Mouse (Mus musculus): Measurements from ENCODE around the gene Bpifb6.

- TF ChIP-seq ZC3H11A (IDR thresholded peaks at IDR 0.05; ENCODE audit: low read depth, low read length) (no peak), ELF1 (IDR thresholded peaks at IDR 0.05; ENCODE audit: low read depth, low read length) (no peak), EP300 (IDR thresholded peaks at IDR 0.05; ENCODE audit: low read depth in 1 of 2, low read length in 2 of 2) (no peak), POLR2A (IDR thresholded peaks at IDR 0.05; ENCODE audit: control insufficient read depth in 1 of 2, insufficient read depth in 1 of 2, low read depth in 1 of 2, low read length in 2 of 2, poor library complexity in 1 of 2) (no peak), GABPA (IDR thresholded peaks at IDR 0.05; ENCODE audit: low read depth, low read length) (no peak), CTCF (IDR thresholded peaks at IDR 0.05 in 2 of 3, conservative IDR thresholded peaks at IDR 0.05 in 1 of 3; ENCODE audit: control insufficient read depth in 1 of 3, insufficient read depth in 1 of 3, low read depth in 2 of 3, low read length in 3 of 3, poor library complexity in 1 of 3, severe bottlenecking in 1 of 3) (no peak), RCOR1 (IDR thresholded peaks at IDR 0.05; ENCODE audit: low read depth, low read length) (no peak), MAFK (IDR thresholded peaks at IDR 0.05; ENCODE audit: borderline replicate concordance, low read depth, low read length) (no peak), NELFE (IDR thresholded peaks at IDR 0.05; ENCODE audit: low read depth, low read length) (no peak), E2F4 (IDR thresholded peaks at IDR 0.05; ENCODE audit: borderline replicate concordance, low read depth, low read length) (no peak), MAX (IDR thresholded peaks at IDR 0.05; ENCODE audit: low read length) (no peak), ZMIZ1 (IDR thresholded peaks at IDR 0.05; ENCODE audit: low read depth, low read length) (no peak)
Measured at GRCm38 (mm10) chr2:153900088-153900487, at the start of gene Bpifb6.
